Mouse (Mus musculus) spleen, embryonic (tissue): Measurements from ENCODE around the gene Spry1.

ENCODE experiments used
- CTCF ChIA-PET: fragments of 350-600 bp; sonication (Branson Sonifier 250); formaldehyde crosslinking; loops from one replicate; lab custom pipeline; 2022; lab: Charles Lee

Spry1 gene

GRCm38 (mm10) chr3:37669100-37669499, 29.4 kb downstream of the Spry1 start:
- CTCF ChIA-PET = no interaction called here

- CTCF ChIA-PET = no interaction called here
Measured at GRCm38 (mm10) chr3:37672266-37673040, 32.7 kb downstream of the Spry1 start.

GRCm38 (mm10) chr3:37673513-37674261, 33.9 kb downstream of the Spry1 start:
- CTCF ChIA-PET = no interaction called here

- CTCF ChIA-PET = no interaction called here
Measured at GRCm38 (mm10) chr3:37675056-37675525, 35.3 kb downstream of the Spry1 start.

GRCm38 (mm10) chr3:37676291-37676690, 36.5 kb downstream of the Spry1 start:
- CTCF ChIA-PET = interaction anchor here (0.5 kb wide), 1 partner anchor 418 kb away, joined by 8 read pairs; no protein-coding TSS in a partner anchor

- CTCF ChIA-PET = no interaction called here
Measured at GRCm38 (mm10) chr3:37686219-37686618, 46.5 kb downstream of the Spry1 start.

- CTCF ChIA-PET = no interaction called here
Measured at GRCm38 (mm10) chr3:37686751-37687150, 47.0 kb downstream of the Spry1 start.

- CTCF ChIA-PET = no interaction called here
Measured at GRCm38 (mm10) chr3:37687158-37687980, 47.6 kb downstream of the Spry1 start.

- CTCF ChIA-PET = no interaction called here
Measured at GRCm38 (mm10) chr3:37692945-37693344, 53.2 kb downstream of the Spry1 start.

- CTCF ChIA-PET = interaction anchor here (0.6 kb wide), 1 partner anchor 511 kb away, joined by 6 read pairs; no protein-coding TSS in a partner anchor
Measured at GRCm38 (mm10) chr3:37693552-37693951, 53.8 kb downstream of the Spry1 start.
